Mouse (Mus musculus) lung, embryonic 14.5 days (tissue): ENCODE results near the gene Islr. TPM values are rescaled to one million over a fixed set of nuclear protein-coding genes. Genes with fewer than 3 reads are reported as not detected.
A peak's percentile ranks its signal among the peaks of the same experiment; 100 is the strongest.

Source experiments
- ATAC-seq: fragments of 200-750 bp; cut with Nextera tagmentation; 2 replicates; pipeline ENCODE4 v1.8.0; 2017; ENCODE audit warnings: mild to moderate bottlenecking, moderate TSS enrichment, moderate library complexity; ENCODE audit not compliant: insufficient read depth
- DNase-seq: peaks from one replicate; pipeline ENCODE4 v3.0.0-alpha.2; 2015
- H3K27ac ChIP-seq: fragments of 300-500 bp; sonication (generic); 2 replicates; pipeline ENCODE4 v1.5.1; 2014; ENCODE audit warnings: low read depth, mild to moderate bottlenecking, moderate library complexity
- H3K27me3 ChIP-seq: fragments of 300-500 bp; sonication (generic); 2 replicates; pipeline ENCODE4 v1.6.1; 2014; ENCODE audit warnings: low read length, control low read depth; ENCODE audit not compliant: insufficient read depth
- H3K36me3 ChIP-seq: fragments of 300-500 bp; sonication (generic); 2 replicates; pipeline ENCODE4 v1.6.1; 2014; ENCODE audit warnings: control low read depth; ENCODE audit not compliant: insufficient read depth
- H3K4me1 ChIP-seq: fragments of 300-500 bp; sonication (generic); 2 replicates; pipeline ENCODE4 v1.6.1; 2014; ENCODE audit warnings: antibody characterized with exemption, control low read depth; ENCODE audit not compliant: insufficient read depth
- H3K4me2 ChIP-seq: fragments of 300-500 bp; sonication (generic); 2 replicates; pipeline ENCODE4 v1.6.1; 2014; ENCODE audit warnings: mild to moderate bottlenecking
- H3K4me3 ChIP-seq: fragments of 300-500 bp; sonication (generic); 2 replicates; pipeline ENCODE4 v1.5.1; 2014; ENCODE audit warnings: low read depth, low read length
- H3K9ac ChIP-seq: fragments of 300-500 bp; sonication (generic); 2 replicates; pipeline ENCODE4 v1.6.1; 2014
- H3K9me3 ChIP-seq: fragments of 300-500 bp; sonication (generic); 2 replicates; pipeline ENCODE4 v1.6.1; 2016; ENCODE audit warnings: low read depth, low read length, control low read depth
- CTCF ChIP-seq: IDR thresholded peaks from 2 replicates; pipeline ENCODE4 v1.5.1; 2016; ENCODE audit warnings: antibody characterized with exemption, low read depth
- WGBS: fragments of 180-500 bp; shearing (Covaris S2); extraction: QIAGEN DNeasy Blood & Tissue Kit; methylation state at CpG from one replicate; pipeline ENCODE4 v1.1.7; 2014; 5-methylcytosine and 5-hydroxymethylcytosine counted together
- polyA plus RNA-seq: library from polyadenylated mRNA; unstranded; fragments of >200 nt; fragmentation: Nextera tagmentation; extraction: Ambion mirVana; gene quantifications from 2 replicates; pipeline ENCODE4 v1.2.1, GENCODE M21; 2014

The Islr gene
- polyA plus RNA-seq, 1 experiment from 2014 or later, result 60.2 TPM

DNA sequence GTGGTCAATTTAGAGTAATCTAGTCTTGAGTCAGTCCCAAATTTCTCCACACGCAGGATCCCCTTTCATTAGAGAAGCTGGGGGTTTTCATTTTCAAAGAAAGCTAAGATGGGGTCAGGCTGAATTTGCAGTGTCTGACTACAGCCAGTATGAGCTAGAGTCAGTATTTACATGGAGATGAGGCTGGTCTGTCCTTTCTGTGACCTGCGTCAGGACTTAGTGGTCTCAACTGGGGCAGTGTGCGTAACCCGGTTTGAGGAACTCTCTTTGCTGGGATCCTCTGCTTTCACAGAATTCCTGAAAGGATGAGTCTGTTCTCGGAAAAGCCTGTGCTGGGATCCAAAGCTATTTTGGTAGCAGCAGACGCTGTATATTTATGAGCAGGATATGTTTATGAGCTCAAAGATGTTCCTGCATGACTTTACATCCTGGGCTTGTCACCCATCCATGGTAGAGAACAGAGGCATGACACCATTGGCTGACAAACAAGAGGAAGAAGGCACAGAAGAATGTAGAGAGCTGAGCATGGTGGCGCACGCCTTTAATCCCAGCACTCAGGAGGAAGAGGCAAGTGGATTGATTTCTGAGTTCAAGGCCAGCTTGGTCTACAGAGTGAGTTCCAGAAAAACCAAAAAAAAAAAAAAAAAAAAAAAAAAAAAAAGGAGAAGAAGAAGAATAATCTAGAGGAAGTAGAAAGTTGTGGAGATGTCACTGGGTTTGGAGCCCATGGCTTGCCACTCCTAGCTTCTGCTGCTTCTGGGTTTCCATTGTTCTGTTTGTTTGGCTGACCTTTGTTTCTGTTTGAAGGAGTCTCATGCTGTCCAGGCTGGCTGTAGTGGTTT lies 5.6 kb upstream of the Islr start:
- no peak overlapping the region for H3K27ac ChIP-seq
- no peak for ATAC-seq
- peaks cover 8% of the 10 kb centered on the region for H3K4me1 ChIP-seq
- no peaks in the 10 kb centered on the region for H3K27me3 ChIP-seq
- 67% methylated on average over 8 of the region's 8 CpGs for WGBS
- no peak overlapping the region for H3K9ac ChIP-seq
- no peak for TF ChIP-seq CTCF
- no peak overlapping the region for H3K4me2 ChIP-seq
- no peaks in the 10 kb centered on the region for H3K9me3 ChIP-seq
- no peak overlapping the region for H3K4me3 ChIP-seq
- no peak for DNase-seq
- H3K36me3 ChIP-seq, result no peaks in the 10 kb centered on the region

GRCm38 (mm10) chr9:58206013-58206412 lies 1.9 kb upstream of the Islr start:
- H3K27ac ChIP-seq, result no peak overlapping the region
- H3K4me3 ChIP-seq, result no peak overlapping the region
- DNase-seq (no peak), ATAC-seq (no peak)
- no peak for TF ChIP-seq CTCF
- H3K27me3 ChIP-seq, result peaks cover 30% of the 10 kb centered on the region
- H3K4me1 ChIP-seq, result no peaks in the 10 kb centered on the region
- H3K4me2 ChIP-seq, result no peak overlapping the region
- H3K9me3 ChIP-seq, result no peaks in the 10 kb centered on the region
- WGBS, result 81% methylated on average over 7 of the region's 7 CpGs
- H3K36me3 ChIP-seq, result no peaks in the 10 kb centered on the region
- H3K9ac ChIP-seq, result no peak overlapping the region

DNA sequence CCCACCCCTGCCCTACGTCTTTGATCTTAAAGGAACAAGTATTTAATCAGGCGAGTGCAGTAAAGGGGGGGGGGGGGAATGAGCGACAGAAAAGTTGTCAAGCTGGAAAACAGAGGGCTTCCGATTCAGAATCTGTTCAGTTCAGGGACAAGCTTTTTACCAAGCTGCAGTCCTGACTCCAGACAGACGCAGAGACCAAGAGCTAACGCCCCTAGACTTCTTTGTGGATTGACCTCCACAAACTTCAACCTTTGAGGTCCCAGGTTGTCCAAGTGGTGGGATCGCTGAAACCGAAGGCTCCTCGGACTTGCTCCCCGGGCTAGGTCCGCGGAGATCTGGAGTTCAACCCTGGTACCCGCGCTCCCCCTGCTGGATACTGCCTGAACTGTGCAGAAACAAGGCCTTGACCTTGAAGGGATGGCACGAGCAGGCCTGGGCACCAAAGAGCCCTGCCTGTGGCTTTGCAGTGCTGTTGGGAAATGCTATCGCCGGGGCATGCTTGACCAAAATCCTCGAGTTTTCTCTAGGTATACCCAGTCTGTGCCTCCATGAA lies 418 bp upstream of the Islr start:
- ATAC-seq, result peak; percentile 82
- TF ChIP-seq CTCF, result peak; percentile 99
- peaks cover 45% of the 10 kb centered on the region for H3K27me3 ChIP-seq
- no peaks in the 10 kb centered on the region for H3K9me3 ChIP-seq
- no peaks in the 10 kb centered on the region for H3K36me3 ChIP-seq
- no peak overlapping the region for H3K27ac ChIP-seq
- WGBS, result 3% methylated on average over 18 of the region's 18 CpGs
- H3K4me2 ChIP-seq, result peak overlapping the region; percentile 67
- peak overlapping the region; percentile 35 for H3K4me3 ChIP-seq
- peak; percentile 95 for DNase-seq
- H3K9ac ChIP-seq, result peak overlapping the region; percentile 38
- no peaks in the 10 kb centered on the region for H3K4me1 ChIP-seq

DNA sequence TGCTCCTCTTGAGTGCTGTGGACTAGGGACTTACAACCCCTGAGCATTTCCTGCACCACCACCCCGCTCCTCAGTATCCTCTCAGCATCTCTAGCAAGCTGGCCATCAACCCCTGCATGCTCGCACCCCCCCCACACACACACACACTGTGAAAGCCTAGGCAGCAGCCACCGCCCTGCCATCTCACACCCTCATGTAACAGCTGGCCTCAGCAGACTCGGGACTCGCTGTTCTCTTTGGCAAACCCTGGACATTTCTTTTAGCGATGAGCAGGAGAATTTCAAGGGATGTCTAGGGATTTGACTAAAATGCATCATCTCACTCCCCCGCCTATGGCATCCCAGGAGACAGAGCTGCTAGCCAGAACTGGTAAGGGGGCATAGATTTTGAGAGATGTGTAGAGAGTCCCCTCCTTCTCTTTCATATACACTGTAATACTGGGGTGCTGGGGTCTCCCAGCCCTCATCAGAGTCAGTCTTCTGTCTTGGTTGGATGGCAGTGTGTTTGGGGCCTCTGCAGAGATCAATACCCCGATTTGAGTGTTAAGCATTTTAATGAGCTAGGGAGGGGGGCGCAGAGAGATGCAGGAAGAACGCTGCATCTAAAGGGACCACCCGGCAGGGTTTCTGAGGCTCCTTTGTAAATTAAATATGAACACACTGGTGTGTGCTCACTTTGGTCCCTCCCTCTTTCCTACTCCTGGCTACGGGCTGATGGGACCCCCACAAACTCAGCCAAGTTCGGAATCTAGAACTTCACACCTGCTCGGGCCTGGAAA lies 1.2 kb downstream of the Islr start:
- peaks cover 6% of the 10 kb centered on the region for H3K4me1 ChIP-seq
- no peak overlapping the region for H3K9ac ChIP-seq
- no peak for DNase-seq
- H3K4me3 ChIP-seq, result no peak overlapping the region
- no peak overlapping the region for H3K4me2 ChIP-seq
- peaks cover 62% of the 10 kb centered on the region for H3K27me3 ChIP-seq
- 7% methylated on average over 14 of the region's 14 CpGs for WGBS
- H3K36me3 ChIP-seq, result no peaks in the 10 kb centered on the region
- H3K9me3 ChIP-seq, result no peaks in the 10 kb centered on the region
- H3K27ac ChIP-seq, result no peak overlapping the region
- TF ChIP-seq CTCF, result no peak
- ATAC-seq, result no peak

GRCm38 (mm10) chr9:58201861-58202549 lies 2.1 kb downstream of the Islr start:
- H3K9ac ChIP-seq, result no peak overlapping the region
- DNase-seq (no peak), ATAC-seq (no peak)
- H3K4me1 ChIP-seq, result peaks cover 11% of the 10 kb centered on the region
- H3K36me3 ChIP-seq, result no peaks in the 10 kb centered on the region
- no peak for TF ChIP-seq CTCF
- H3K4me2 ChIP-seq, result peak overlapping the region; percentile 10; the same call in 1 of the 2 replicates
- peaks cover 70% of the 10 kb centered on the region for H3K27me3 ChIP-seq
- 2% methylated on average over 37 of the region's 37 CpGs for WGBS
- no peaks in the 10 kb centered on the region for H3K9me3 ChIP-seq
- H3K27ac ChIP-seq, result no peak overlapping the region
- H3K4me3 ChIP-seq, result no peak overlapping the region

GRCm38 (mm10) chr9:58201091-58201842 lies 2.8 kb downstream of the Islr start:
- TF ChIP-seq CTCF, result no peak
- Histone ChIP-seq H3K27me3 (peaks cover 78% of the 10 kb centered on the region), H3K36me3 (no peaks in the 10 kb centered on the region), H3K4me3 (no peak overlapping the region), H3K9ac (no peak overlapping the region), H3K9me3 (no peaks in the 10 kb centered on the region), H3K4me2 (peak overlapping the region; percentile 10; the same call in 1 of the 2 replicates), H3K4me1 (peaks cover 11% of the 10 kb centered on the region), H3K27ac (no peak overlapping the region)
- no peak for DNase-seq
- no peak for ATAC-seq
- under 1% methylated on average over 24 of the region's 24 CpGs for WGBS
